ENCODE assay signal across 16 mouse cellular contexts in genomic region chr19:55101659-55102058, GRCm38 (mm10). TPM values are rescaled to one million over a fixed set of nuclear protein-coding genes. Genes with fewer than 3 reads are reported as not detected.
DNase-seq lines count a peak whose midpoint lies in the region; ATAC-seq and TF ChIP-seq lines count a peak whose summit lies in the region.
"Had no signal": no experiment of that assay in that cellular context is flagged by ENCODE, and none has a peak within 500 bp of the region (broad histone marks: within the 10 kb centered on the region; RNA-seq: fewer than 3 reads in every experiment).

No protein-coding gene starts in this region.

- peak; percentile 87 for DNase-seq in heart, adult 11 months
- DNase-seq in heart, postnatal 4 days = no peak
- no peak for DNase-seq in left cerebral cortex, adult 2 months (ENCODE audit: extremely low spot score in 1 of 2, low spot score in 2 of 2)
- no peak for DNase-seq in left cerebral cortex, adult 8-10 months (ENCODE audit: low spot score in 2 of 2)
- DNase-seq in midbrain, postnatal 0 days (ENCODE audit: low spot score) = no peak
- DNase-seq in midbrain, embryonic 11.5 days (ENCODE audit: low spot score, missing footprints) = no peak
- peak; percentile 5 to 20 for DNase-seq in thymus, postnatal 36 days
- DNase-seq: B cell, adult 2 months; cerebellum, adult 11 months; liver had no signal

- H3K4me3 ChIP-seq in left cerebral cortex, adult 2 months = peak overlapping the region; percentile 33
- no peak overlapping the region for H3K4me3 ChIP-seq in midbrain, postnatal 0 days (ENCODE audit: low read depth, low read length)
- no peak overlapping the region for H3K4me3 ChIP-seq in midbrain, embryonic 11.5 days (ENCODE audit: low read depth, low read length)
- H3K4me3 ChIP-seq in forebrain, embryonic 15.5 days = no peak overlapping the region
- H3K4me3 ChIP-seq: embryonic facial prominence, embryonic 13.5 days; forebrain, embryonic 10.5 days; kidney, embryonic 15.5 days; megakaryocyte, embryonic 14.5 days; neural tube, embryonic 12.5 days had no signal

- no peak for TF ChIP-seq CTCF in left cerebral cortex, adult 2 months (IDR thresholded peaks at IDR 0.05)
- TF ChIP-seq CTCF in midbrain, postnatal 0 days (IDR thresholded peaks at IDR 0.05) = no peak

- WGBS in midbrain, postnatal 0 days = 89% methylated on average over 4 of the region's 4 CpGs
- WGBS in midbrain, embryonic 11.5 days = 85% methylated on average over 4 of the region's 4 CpGs
- WGBS in forebrain, embryonic 15.5 days = 75% methylated on average over 4 of the region's 4 CpGs

- intact Hi-C loops in left cerebral cortex, adult 2 months (cut with DNase I) = no loop called here

- H3K4me1 ChIP-seq in midbrain, postnatal 0 days (ENCODE audit: insufficient read depth, low read length) = peaks cover 7% of the 10 kb centered on the region; the same call in 1 of the 2 replicates
- peaks cover 9% of the 10 kb centered on the region for H3K4me1 ChIP-seq in midbrain, embryonic 11.5 days (ENCODE audit: control insufficient read depth, insufficient read depth, low read length)
- H3K4me1 ChIP-seq in forebrain, embryonic 15.5 days = peaks cover 18% of the 10 kb centered on the region

- H3K27ac ChIP-seq in left cerebral cortex, adult 2 months = no peak overlapping the region; the same call in 1 of the 2 replicates
- no peak overlapping the region for H3K27ac ChIP-seq in midbrain, postnatal 0 days (ENCODE audit: low read depth, low read length)
- H3K27ac ChIP-seq in midbrain, embryonic 11.5 days (ENCODE audit: low read depth, low read length) = no peak overlapping the region
- H3K27ac ChIP-seq in forebrain, embryonic 15.5 days (replicated peaks) = no peak overlapping the region
- H3K27ac ChIP-seq: embryonic facial prominence, embryonic 13.5 days; forebrain, embryonic 10.5 days; kidney, embryonic 15.5 days; neural tube, embryonic 12.5 days had no signal

- H3K36me3 ChIP-seq in midbrain, postnatal 0 days (ENCODE audit: insufficient read depth, low read length) = no peaks in the 10 kb centered on the region
- no peaks in the 10 kb centered on the region for H3K36me3 ChIP-seq in midbrain, embryonic 11.5 days (ENCODE audit: control insufficient read depth, insufficient read depth, low read length)
- H3K36me3 ChIP-seq in forebrain, embryonic 15.5 days = 0 out of 2 replicates have a peak, but pooled peaks cover 1% of the 10 kb centered on the region
- H3K36me3 ChIP-seq: kidney, embryonic 15.5 days; neural tube, embryonic 12.5 days had no signal

- ATAC-seq in midbrain, postnatal 0 days (ENCODE audit: low FRiP score) = no peak
- no peak for ATAC-seq in midbrain, embryonic 11.5 days (ENCODE audit: low FRiP score)
- ATAC-seq in forebrain, embryonic 15.5 days (replicated peaks) = no peak

- H3K4me2 ChIP-seq in midbrain, postnatal 0 days (ENCODE audit: low read depth, low read length, poor library complexity, severe bottlenecking) = peak overlapping the region; percentile 13
- H3K4me2 ChIP-seq in midbrain, embryonic 11.5 days = no peak overlapping the region
- no peak overlapping the region for H3K4me2 ChIP-seq in forebrain, embryonic 15.5 days (replicated peaks)
- H3K4me2 ChIP-seq: embryonic facial prominence, embryonic 13.5 days; kidney, embryonic 15.5 days; neural tube, embryonic 12.5 days had no signal

- H3K9me3 ChIP-seq in midbrain, postnatal 0 days (ENCODE audit: low read length) = no peaks in the 10 kb centered on the region
- H3K9me3 ChIP-seq in midbrain, embryonic 11.5 days (ENCODE audit: control insufficient read depth, low read length) = no peaks in the 10 kb centered on the region
- H3K9me3 ChIP-seq in forebrain, embryonic 15.5 days = no peaks in the 10 kb centered on the region
- H3K9me3 ChIP-seq: embryonic facial prominence, embryonic 13.5 days; forebrain, embryonic 10.5 days; kidney, embryonic 15.5 days; megakaryocyte, embryonic 14.5 days; neural tube, embryonic 12.5 days had no signal

- no peak overlapping the region for H3K9ac ChIP-seq in midbrain, postnatal 0 days (replicated peaks; ENCODE audit: low read length, poor library complexity, severe bottlenecking)
- no peak overlapping the region for H3K9ac ChIP-seq in midbrain, embryonic 11.5 days (ENCODE audit: low read length)
- no peak overlapping the region for H3K9ac ChIP-seq in forebrain, embryonic 15.5 days (replicated peaks)
- H3K9ac ChIP-seq: embryonic facial prominence, embryonic 13.5 days; kidney, embryonic 15.5 days; neural tube, embryonic 12.5 days had no signal

- no peaks in the 10 kb centered on the region for H3K27me3 ChIP-seq in midbrain, postnatal 0 days (ENCODE audit: insufficient read depth, low read length)
- H3K27me3 ChIP-seq in midbrain, embryonic 11.5 days (ENCODE audit: control insufficient read depth, insufficient read depth, low read length) = no peaks in the 10 kb centered on the region; the same call in 1 of the 2 replicates
- H3K27me3 ChIP-seq in forebrain, embryonic 15.5 days = no peaks in the 10 kb centered on the region
- H3K27me3 ChIP-seq: embryonic facial prominence, embryonic 13.5 days; kidney, embryonic 15.5 days; neural tube, embryonic 12.5 days had no signal

RNA-seq across cellular contexts. Expression of gene Gpam, which starts 25.4 kb away (rescaled TPM):
- 10 to 100 TPM; 61.4 to 62.7 TPM for total RNA-seq in heart, postnatal 4 days (2021)
- total RNA-seq in left cerebral cortex, adult 2 months (2021) = 10 to 100 TPM; 35.9 to 36.6 TPM
- total RNA-seq in left cerebral cortex, adult 8-10 months (2022) = 10 to 100 TPM; 42.7 to 58.3 (median 51.8) TPM
- 81.1 and 83.0 TPM in 2 replicates for total RNA-seq in midbrain, postnatal 0 days (2014; rRNA removed)
- 23.6 and 24.0 TPM in 2 replicates for polyA plus RNA-seq in midbrain, postnatal 0 days (2015; fragmentation: Nextera tagmentation; extraction: Ambion mirVana)
- polyA plus RNA-seq in midbrain, embryonic 11.5 days (2014; fragmentation: Nextera tagmentation; extraction: Ambion mirVana) = 23.6 and 27.1 TPM in 2 replicates
- polyA plus RNA-seq in forebrain, embryonic 15.5 days (2015; fragmentation: Nextera tagmentation; extraction: Ambion mirVana) = 22.1 and 22.3 TPM in 2 replicates

Comparison
In these comparisons a context has a peak if more than half of its experiments do, and no peak if none do; other contexts are left out.
1. DNase-seq: peak in heart, adult 11 months (single experiment) and thymus, postnatal 36 days (2 of 2); none in heart, postnatal 4 days (single experiment), left cerebral cortex, adult 2 months (0 of 2), left cerebral cortex, adult 8-10 months (0 of 2), midbrain, postnatal 0 days (single experiment) and midbrain, embryonic 11.5 days (single experiment).